ENCODE assay signal across 8 mouse cellular contexts in genomic region chr2:147256696-147257095, GRCm38 (mm10).
A peak's percentile ranks its signal among the peaks of the same experiment; 100 is the strongest.
DNase-seq lines count a peak whose midpoint lies in the region; ATAC-seq and TF ChIP-seq lines count a peak whose summit lies in the region.

No protein-coding gene starts in this region.

- H3K4me2 ChIP-seq in liver, embryonic 16.5 days (ENCODE audit: low read depth, low read length) = no peak overlapping the region

- ATAC-seq in liver, embryonic 16.5 days (ENCODE audit: low read depth) = peak; percentile 9; the same call in 1 of the 2 replicates
- ATAC-seq in monocyte, adult 5-6 weeks (replicated peaks; ENCODE audit: insufficient number of reproducible peaks, low FRiP score, low TSS enrichment, poor library complexity, severe bottlenecking) = no peak

- H3K36me3 ChIP-seq in liver, embryonic 16.5 days (ENCODE audit: control insufficient read depth, insufficient read depth) = no peaks in the 10 kb centered on the region

- TF ChIP-seq POLR2A in cerebellum, adult 2 months (IDR thresholded peaks at IDR 0.05; ENCODE audit: borderline replicate concordance, insufficient read depth, low read length) = no peak

- DNase-seq in 416B (ENCODE audit: low read depth) (peak; percentile 64), ES-CJ7 (ENCODE audit: low read depth, low spot score) (peak; percentile 66)
- DNase-seq in cerebellum, adult 2 months = peak; percentile 17 to 34
- DNase-seq in frontal cortex, postnatal 25 days (ENCODE audit: low spot score in 2 of 2) = peak; percentile 23 to 39
- DNase-seq in kidney, postnatal 25 days = peak; percentile 57 to 74
- DNase-seq in retina, postnatal 1 day = peak; percentile 76

- H3K9ac ChIP-seq in liver, embryonic 16.5 days (ENCODE audit: low read depth, low read length) = no peak overlapping the region

- TF ChIP-seq CTCF in cerebellum, adult 2 months (IDR thresholded peaks at IDR 0.05; ENCODE audit: borderline replicate concordance, insufficient read depth, low read depth, low read length) = peak; percentile 60

- no peak overlapping the region for H3K4me3 ChIP-seq in cerebellum, adult 2 months (replicated peaks; ENCODE audit: insufficient read depth, low read depth, low read length)
- no peak overlapping the region for H3K4me3 ChIP-seq in liver, embryonic 16.5 days (ENCODE audit: low read depth, low read length)

- H3K9me3 ChIP-seq in liver, embryonic 16.5 days (replicated peaks; ENCODE audit: control insufficient read depth, low read length) = no peaks in the 10 kb centered on the region

- H3K27me3 ChIP-seq in cerebellum, adult 2 months (ENCODE audit: control insufficient read depth, insufficient read depth, low read length) = no peaks in the 10 kb centered on the region
- H3K27me3 ChIP-seq in liver, embryonic 16.5 days (ENCODE audit: control insufficient read depth, insufficient read depth, low read depth, low read length) = no peaks in the 10 kb centered on the region

- 22% methylated on average over 6 of the region's 6 CpGs for WGBS in cerebellum, adult 2 months
- 17% methylated on average over 6 of the region's 6 CpGs for WGBS in liver, embryonic 16.5 days (ENCODE audit: insufficient replicate concordance)

- no peak overlapping the region for H3K27ac ChIP-seq in cerebellum, adult 2 months (ENCODE audit: insufficient read depth, low read length)
- no peak overlapping the region for H3K27ac ChIP-seq in liver, embryonic 16.5 days (ENCODE audit: low read length)

- H3K4me1 ChIP-seq in cerebellum, adult 2 months (ENCODE audit: control insufficient read depth, insufficient read depth, low read length) = no peaks in the 10 kb centered on the region
- no peaks in the 10 kb centered on the region for H3K4me1 ChIP-seq in liver, embryonic 16.5 days (ENCODE audit: control insufficient read depth, low read depth, low read length)

Comparison
In these comparisons a context has a peak if more than half of its experiments do, and no peak if none do; other contexts are left out.
1. DNase-seq: peak in every context shown above with its lines; median percentile 76 in retina, postnatal 1 day; 66 in ES-CJ7; 66 in kidney, postnatal 25 days; 64 in 416B; 31 in frontal cortex, postnatal 25 days; 26 in cerebellum, adult 2 months.